Mouse (Mus musculus) MEL (cell line): ENCODE measurements at regions not wholly inside any gene's neighbourhood (a gene's known extent, or its start where the extent isn't known, plus 50 kb on each side); places are given as distances from the start of the nearest gene placed in this dataset.

ENCODE experiments used
- DNase-seq: peaks from one replicate; pipeline ENCODE4 v3.0.0; 2011; ENCODE audit warnings: low read depth, low spot score
- H3K27ac ChIP-seq: 2 replicates; pipeline ENCODE4 v1.5.1; 2012; ENCODE audit warnings: low read depth, mild to moderate bottlenecking, control low read depth, low read length, moderate library complexity; ENCODE audit not compliant: control insufficient read depth
- H3K27me3 ChIP-seq, 2 experiments: fragments of 150-350 bp in 1 of 2; sonication (generic) in 1 of 2; 2 replicates each; pipeline ENCODE4 v1.6.1; 2012; ENCODE audit warnings: low read length in 2 of 2, mild to moderate bottlenecking in 2 of 2, improper control_type of control experiment in 1 of 2, moderate library complexity in 1 of 2; ENCODE audit not compliant: insufficient read depth in 2 of 2, control insufficient read depth in 1 of 2
- H3K36me3 ChIP-seq, 2 experiments: 2 replicates each; pipeline ENCODE4 v1.6.1; 2012 to 2014; ENCODE audit warnings: low read length in 2 of 2, improper control_type of control experiment in 1 of 2, inconsistent platforms in 1 of 2, mild to moderate bottlenecking in 1 of 2; ENCODE audit not compliant: insufficient read depth in 2 of 2, control insufficient read depth in 1 of 2
- H3K4me1 ChIP-seq, 2 experiments: fragments of 150-350 bp in 1 of 2; sonication (generic) in 1 of 2; 2 replicates each; pipeline ENCODE4 v1.6.1; 2012; ENCODE audit warnings: low read length in 2 of 2, improper control_type of control experiment in 1 of 2, mild to moderate bottlenecking in 1 of 2; ENCODE audit not compliant: insufficient read depth in 2 of 2, control insufficient read depth in 1 of 2
- H3K4me3 ChIP-seq, 2 experiments: fragments of 150-350 bp in 1 of 2; sonication (generic) in 1 of 2; 2 replicates each; pipeline ENCODE4 v1.5.1; 2012; ENCODE audit warnings: low read depth in 2 of 2, low read length in 2 of 2, mild to moderate bottlenecking in 2 of 2, moderate library complexity in 2 of 2, control low read depth in 1 of 2, improper control_type of control experiment in 1 of 2; ENCODE audit not compliant: control insufficient read depth in 1 of 2, insufficient read depth in 1 of 2
- H3K79me2 ChIP-seq: 2 replicates; pipeline ENCODE4 v1.6.1; 2012; ENCODE audit warnings: mild to moderate bottlenecking, low read length, moderate library complexity; ENCODE audit not compliant: control insufficient read depth, poor library complexity, insufficient read depth
- H3K9ac ChIP-seq: 2 replicates; pipeline ENCODE4 v1.6.1; 2012; ENCODE audit warnings: low read depth, mild to moderate bottlenecking, control low read depth, low read length, moderate library complexity; ENCODE audit not compliant: control insufficient read depth, poor library complexity, severe bottlenecking
- H3K9me3 ChIP-seq: fragments of 150-350 bp; sonication (generic); replicated peaks from 2 replicates; pipeline ENCODE4 v1.6.1; 2012; ENCODE audit warnings: mild to moderate bottlenecking, low read length, improper control_type of control experiment, moderate library complexity; ENCODE audit not compliant: insufficient read depth
- CHD2 ChIP-seq: IDR thresholded peaks from 2 replicates; pipeline ENCODE4 v1.6.1; 2011; ENCODE audit warnings: low read length, improper control_type of control experiment
- CTCF ChIP-seq, 3 experiments: IDR thresholded peaks in 2 of 3; conservative IDR thresholded peaks in 1 of 3; 2 replicates each; pipeline ENCODE4 v1.5.1; 2011 to 2012; ENCODE audit warnings: low read length in 3 of 3, low read depth in 2 of 3, mild to moderate bottlenecking in 2 of 3, improper control_type of control experiment in 1 of 3, inconsistent platforms in 1 of 3, mixed read lengths in 1 of 3, moderate library complexity in 1 of 3; ENCODE audit not compliant: control insufficient read depth in 1 of 3, insufficient read depth in 1 of 3, poor library complexity in 1 of 3, severe bottlenecking in 1 of 3
- ELF1 ChIP-seq: IDR thresholded peaks from 2 replicates; pipeline ENCODE4 v1.6.1; 2014; ENCODE audit warnings: low read depth, mild to moderate bottlenecking, inconsistent platforms, low read length, improper control_type of control experiment, moderate library complexity
- EP300 ChIP-seq, 2 experiments: IDR thresholded peaks; 2 replicates each; pipeline ENCODE4 v1.6.1; 2011; ENCODE audit warnings: improper control_type of control experiment in 2 of 2, low read length in 2 of 2, low read depth in 1 of 2, mild to moderate bottlenecking in 1 of 2
- GATA1 ChIP-seq: IDR thresholded peaks from 2 replicates; pipeline ENCODE4 v1.6.1; 2011; ENCODE audit warnings: low read depth, low read length, improper control_type of control experiment
- HCFC1 ChIP-seq: IDR thresholded peaks from 2 replicates; pipeline ENCODE4 v1.6.1; 2012; ENCODE audit warnings: low read depth, mild to moderate bottlenecking, inconsistent platforms, low read length, improper control_type of control experiment, moderate library complexity
- KAT2A ChIP-seq: conservative IDR thresholded peaks from 2 replicates; pipeline ENCODE4 v1.6.1; 2012; ENCODE audit warnings: low read depth, low read length, improper control_type of control experiment, inconsistent platforms
- MAX ChIP-seq: IDR thresholded peaks from 2 replicates; pipeline ENCODE4 v1.6.1; 2011; ENCODE audit warnings: low read length, improper control_type of control experiment
- MXI1 ChIP-seq: IDR thresholded peaks from 2 replicates; pipeline ENCODE4 v1.6.1; 2011; ENCODE audit warnings: mild to moderate bottlenecking, low read depth, low read length, improper control_type of control experiment
- MYB ChIP-seq: IDR thresholded peaks from 2 replicates; pipeline ENCODE4 v1.6.1; 2011; ENCODE audit warnings: mild to moderate bottlenecking, low read depth, low read length, improper control_type of control experiment
- MYC ChIP-seq: IDR thresholded peaks from 2 replicates; pipeline ENCODE4 v1.6.1; 2011; ENCODE audit warnings: low read depth, mild to moderate bottlenecking, low read length, improper control_type of control experiment, moderate library complexity
- POLR2AphosphoS2 ChIP-seq: IDR thresholded peaks from 2 replicates; pipeline ENCODE4 v1.6.1; 2011; ENCODE audit warnings: low read length, improper control_type of control experiment
- RAD21 ChIP-seq: IDR thresholded peaks from 2 replicates; pipeline ENCODE4 v1.6.1; 2011; ENCODE audit warnings: mild to moderate bottlenecking, low read depth, low read length, improper control_type of control experiment
- TAL1 ChIP-seq: IDR thresholded peaks from 2 replicates; pipeline ENCODE4 v1.6.1; 2012; ENCODE audit warnings: mild to moderate bottlenecking, inconsistent platforms, low read length, moderate library complexity, mixed read lengths
- TBP ChIP-seq: IDR thresholded peaks from 2 replicates; pipeline ENCODE4 v1.8.0; 2011; ENCODE audit warnings: low read depth, low read length, improper control_type of control experiment
- TCF12 ChIP-seq: IDR thresholded peaks from 2 replicates; pipeline ENCODE4 v1.6.1; 2014; ENCODE audit warnings: low read depth, mild to moderate bottlenecking, inconsistent platforms, low read length, improper control_type of control experiment, moderate library complexity
- UBTF ChIP-seq: IDR thresholded peaks from 2 replicates; pipeline ENCODE4 v1.6.1; 2012; ENCODE audit warnings: low read depth, mild to moderate bottlenecking, inconsistent platforms, low read length, improper control_type of control experiment, moderate library complexity, borderline replicate concordance; ENCODE audit not compliant: insufficient read depth
- USF1 ChIP-seq: IDR thresholded peaks from 2 replicates; pipeline ENCODE4 v1.6.1; 2014; ENCODE audit warnings: low read depth, mild to moderate bottlenecking, inconsistent platforms, low read length, improper control_type of control experiment, moderate library complexity
- ZKSCAN1 ChIP-seq: IDR thresholded peaks from 2 replicates; pipeline ENCODE4 v1.6.1; 2012; ENCODE audit warnings: low read depth, mild to moderate bottlenecking, inconsistent platforms, low read length, improper control_type of control experiment, moderate library complexity

DNA sequence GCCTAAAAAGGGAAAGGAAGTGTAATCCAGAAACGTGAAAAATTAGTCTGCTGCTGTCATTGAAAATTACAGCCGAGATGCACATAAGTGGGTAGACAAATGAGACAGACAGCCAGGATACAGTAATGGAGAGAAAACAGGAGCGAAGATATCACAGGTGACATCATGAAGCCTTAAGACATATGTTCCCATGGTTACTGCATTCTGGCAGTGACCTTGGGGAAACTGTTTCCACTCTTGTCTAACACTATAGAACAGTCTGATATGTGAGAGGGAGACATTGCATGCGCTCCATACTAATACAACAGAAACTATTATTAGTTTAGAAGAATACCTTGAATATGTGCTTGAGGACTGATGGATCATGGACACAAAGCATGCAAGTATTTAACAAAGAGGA lies 254.0 kb upstream of the Gimd1 start:
- TF ChIP-seq MYB (no peak), HCFC1 (no peak), RAD21 (no peak), MAX (no peak), USF1 (no peak), UBTF (no peak), CTCF (IDR thresholded peaks at IDR 0.05 in 2 of 3, conservative IDR thresholded peaks at IDR 0.05 in 1 of 3; ENCODE audit: control insufficient read depth in 1 of 3, insufficient read depth in 1 of 3, low read depth in 2 of 3, low read length in 3 of 3, poor library complexity in 1 of 3, severe bottlenecking in 1 of 3) (no peak), EP300 (IDR thresholded peaks at IDR 0.05; ENCODE audit: low read depth in 1 of 2, low read length in 2 of 2) (no peak), MXI1 (no peak), TAL1 (no peak), GATA1 (no peak), ZKSCAN1 (no peak), ELF1 (no peak), MYC (no peak)
- TF ChIP-seq, all 39 proteins: peak for 0
- DNase-seq = no peak
- Histone ChIP-seq H3K27ac (no peak overlapping the region), H3K9me3 (no peaks in the 10 kb centered on the region), H3K79me2 (no peaks in the 10 kb centered on the region), H3K4me3 (no peak overlapping the region), H3K27me3 (no peaks in the 10 kb centered on the region), H3K4me1 (no peaks in the 10 kb centered on the region), H3K36me3 (no peaks in the 10 kb centered on the region), H3K9ac (no peak overlapping the region)

DNA sequence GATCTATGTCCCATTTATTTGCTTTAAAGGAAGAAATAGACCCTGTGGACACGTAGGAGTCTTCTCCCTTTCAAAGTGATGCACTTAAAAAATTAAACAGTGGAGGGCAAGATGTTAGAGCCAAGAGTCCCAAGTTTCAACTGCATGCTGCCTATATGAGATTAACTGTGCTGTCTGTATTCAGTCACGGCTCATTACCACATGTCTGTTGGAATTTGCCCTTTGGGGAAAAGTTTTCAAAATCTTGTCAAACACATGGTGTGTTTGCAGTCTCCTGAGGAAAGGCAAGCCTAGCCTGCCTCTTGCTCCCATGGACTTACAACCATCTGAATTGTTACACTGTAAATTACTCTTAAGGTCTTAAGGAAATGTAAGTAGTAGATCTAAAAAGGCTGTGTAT lies 211.9 kb upstream of the Gimd1 start:
- Histone ChIP-seq H3K36me3 (no peaks in the 10 kb centered on the region), H3K4me1 (no peaks in the 10 kb centered on the region), H3K27me3 (no peaks in the 10 kb centered on the region; a peak in 1 of 4 replicates), H3K4me3 (no peak overlapping the region), H3K9ac (no peak overlapping the region), H3K79me2 (no peaks in the 10 kb centered on the region), H3K27ac (no peak overlapping the region)
- no peak for DNase-seq
- TF ChIP-seq POLR2AphosphoS2 = no peak
- TF ChIP-seq GATA1 = no peak
- no peak for TF ChIP-seq TCF12
- TF ChIP-seq TBP = no peak
- no peak for TF ChIP-seq KAT2A
- no peak for TF ChIP-seq CHD2
- TF ChIP-seq, all 39 proteins: peak for 0
- no peaks in the 10 kb centered on the region for H3K9me3 ChIP-seq
